Mouse (Mus musculus): Measurements from ENCODE around the gene Mpdz. TPM values are rescaled to one million over a fixed set of nuclear protein-coding genes. Genes with fewer than 3 reads are reported as not detected.

The Mpdz gene
- polyA plus RNA-seq, 1 experiment = 2.0 TPM

GRCm38 (mm10) chr4:81465172-81465571 lies 22.6 kb upstream of the Mpdz start:
- no peak for DNase-seq (ENCODE audit: low read depth in 1 of 2, low spot score in 2 of 2)
- H3K27ac ChIP-seq (ENCODE audit: insufficient read depth, low read length) = no peak overlapping the region
- 85% methylated on average over 3 of the region's 3 CpGs for WGBS
- H3K36me3 ChIP-seq (ENCODE audit: control insufficient read depth, insufficient read depth, low read length) = no peaks in the 10 kb centered on the region
- no peaks in the 10 kb centered on the region for H3K27me3 ChIP-seq (ENCODE audit: control insufficient read depth, insufficient read depth, low read length)
- no peak for TF ChIP-seq CTCF (IDR thresholded peaks at IDR 0.05; ENCODE audit: extremely low read depth, insufficient read depth, insufficient read length, insufficient replicate concordance)
- no peak for TF ChIP-seq POLR2A (IDR thresholded peaks at IDR 0.05; ENCODE audit: low read depth, low read length)
- no peak overlapping the region for H3K4me3 ChIP-seq (ENCODE audit: extremely low read depth, insufficient read depth, insufficient read length)
- H3K4me1 ChIP-seq (ENCODE audit: control insufficient read depth, insufficient read depth, insufficient read length) = no peaks in the 10 kb centered on the region

- no peak overlapping the region for H3K27ac ChIP-seq (ENCODE audit: insufficient read depth, low read length)
- H3K27me3 ChIP-seq (ENCODE audit: control insufficient read depth, insufficient read depth, low read length) = no peaks in the 10 kb centered on the region
- no peak overlapping the region for H3K4me3 ChIP-seq (ENCODE audit: extremely low read depth, insufficient read depth, insufficient read length)
- DNase-seq (ENCODE audit: low read depth in 1 of 2, low spot score in 2 of 2) = no peak
- no peaks in the 10 kb centered on the region for H3K4me1 ChIP-seq (ENCODE audit: control insufficient read depth, insufficient read depth, insufficient read length)
- TF ChIP-seq CTCF (IDR thresholded peaks at IDR 0.05; ENCODE audit: extremely low read depth, insufficient read depth, insufficient read length, insufficient replicate concordance) (no peak), POLR2A (IDR thresholded peaks at IDR 0.05; ENCODE audit: low read depth, low read length) (no peak)
- no peaks in the 10 kb centered on the region for H3K36me3 ChIP-seq (ENCODE audit: control insufficient read depth, insufficient read depth, low read length)
- WGBS = 68% methylated on average over 4 of the region's 4 CpGs
Measured at GRCm38 (mm10) chr4:81462253-81462652, 19.6 kb upstream of the Mpdz start.

GRCm38 (mm10) chr4:81458921-81459320 lies 16.3 kb upstream of the Mpdz start:
- Histone ChIP-seq H3K4me1 (ENCODE audit: control insufficient read depth, insufficient read depth, insufficient read length) (no peaks in the 10 kb centered on the region), H3K27me3 (ENCODE audit: control insufficient read depth, insufficient read depth, low read length) (no peaks in the 10 kb centered on the region), H3K4me3 (ENCODE audit: extremely low read depth, insufficient read depth, insufficient read length) (no peak overlapping the region), H3K27ac (ENCODE audit: insufficient read depth, low read length) (no peak overlapping the region), H3K36me3 (ENCODE audit: control insufficient read depth, insufficient read depth, low read length) (no peaks in the 10 kb centered on the region)
- DNase-seq (ENCODE audit: low read depth in 1 of 2, low spot score in 2 of 2) = no peak
- TF ChIP-seq POLR2A (IDR thresholded peaks at IDR 0.05; ENCODE audit: low read depth, low read length) (no peak), CTCF (IDR thresholded peaks at IDR 0.05; ENCODE audit: extremely low read depth, insufficient read depth, insufficient read length, insufficient replicate concordance) (no peak)
- WGBS = 79% methylated on average over 1 of the region's 1 CpGs

- Histone ChIP-seq H3K4me1 (ENCODE audit: control insufficient read depth, insufficient read depth, insufficient read length) (no peaks in the 10 kb centered on the region), H3K36me3 (ENCODE audit: control insufficient read depth, insufficient read depth, low read length) (no peaks in the 10 kb centered on the region), H3K27me3 (ENCODE audit: control insufficient read depth, insufficient read depth, low read length) (no peaks in the 10 kb centered on the region), H3K4me3 (ENCODE audit: extremely low read depth, insufficient read depth, insufficient read length) (no peak overlapping the region), H3K27ac (ENCODE audit: insufficient read depth, low read length) (no peak overlapping the region)
- DNase-seq (ENCODE audit: low read depth in 1 of 2, low spot score in 2 of 2) = no peak
- 85% methylated on average over 3 of the region's 3 CpGs for WGBS
- TF ChIP-seq CTCF (IDR thresholded peaks at IDR 0.05; ENCODE audit: extremely low read depth, insufficient read depth, insufficient read length, insufficient replicate concordance) (no peak), POLR2A (IDR thresholded peaks at IDR 0.05; ENCODE audit: low read depth, low read length) (no peak)
Measured at GRCm38 (mm10) chr4:81453806-81454205, 11.2 kb upstream of the Mpdz start.

GRCm38 (mm10) chr4:81452183-81452582 lies 9.6 kb upstream of the Mpdz start:
- no peak for DNase-seq (ENCODE audit: low read depth in 1 of 2, low spot score in 2 of 2)
- 90% methylated on average over 2 of the region's 2 CpGs for WGBS
- TF ChIP-seq CTCF (IDR thresholded peaks at IDR 0.05; ENCODE audit: extremely low read depth, insufficient read depth, insufficient read length, insufficient replicate concordance) = no peak
- no peak overlapping the region for H3K4me3 ChIP-seq (ENCODE audit: extremely low read depth, insufficient read depth, insufficient read length)
- no peaks in the 10 kb centered on the region for H3K4me1 ChIP-seq (ENCODE audit: control insufficient read depth, insufficient read depth, insufficient read length)
- no peak overlapping the region for H3K27ac ChIP-seq (ENCODE audit: insufficient read depth, low read length)
- no peaks in the 10 kb centered on the region for H3K27me3 ChIP-seq (ENCODE audit: control insufficient read depth, insufficient read depth, low read length)
- H3K36me3 ChIP-seq (ENCODE audit: control insufficient read depth, insufficient read depth, low read length) = no peaks in the 10 kb centered on the region

GRCm38 (mm10) chr4:81449413-81449812 lies 6.8 kb upstream of the Mpdz start:
- no peaks in the 10 kb centered on the region for H3K4me1 ChIP-seq (ENCODE audit: control insufficient read depth, insufficient read depth, insufficient read length)
- no peak overlapping the region for H3K27ac ChIP-seq (ENCODE audit: insufficient read depth, low read length)
- no peak for DNase-seq (ENCODE audit: low read depth in 1 of 2, low spot score in 2 of 2)
- WGBS = 85% methylated on average over 4 of the region's 4 CpGs
- TF ChIP-seq POLR2A (IDR thresholded peaks at IDR 0.05; ENCODE audit: low read depth, low read length) (no peak), CTCF (IDR thresholded peaks at IDR 0.05; ENCODE audit: extremely low read depth, insufficient read depth, insufficient read length, insufficient replicate concordance) (no peak)
- no peaks in the 10 kb centered on the region for H3K36me3 ChIP-seq (ENCODE audit: control insufficient read depth, insufficient read depth, low read length)
- no peaks in the 10 kb centered on the region for H3K27me3 ChIP-seq (ENCODE audit: control insufficient read depth, insufficient read depth, low read length)
- H3K4me3 ChIP-seq (ENCODE audit: extremely low read depth, insufficient read depth, insufficient read length) = no peak overlapping the region

GRCm38 (mm10) chr4:81443566-81443965 lies 951 bp upstream of the Mpdz start:
- no peak for DNase-seq (ENCODE audit: low read depth in 1 of 2, low spot score in 2 of 2)
- H3K4me3 ChIP-seq (ENCODE audit: extremely low read depth, insufficient read depth, insufficient read length) = no peak overlapping the region
- H3K4me1 ChIP-seq (ENCODE audit: control insufficient read depth, insufficient read depth, insufficient read length) = no peaks in the 10 kb centered on the region; the same call in 1 of the 2 replicates
- H3K36me3 ChIP-seq (ENCODE audit: control insufficient read depth, insufficient read depth, low read length) = no peaks in the 10 kb centered on the region
- TF ChIP-seq POLR2A (IDR thresholded peaks at IDR 0.05; ENCODE audit: low read depth, low read length) = no peak
- H3K27ac ChIP-seq (ENCODE audit: insufficient read depth, low read length) = no peak overlapping the region
- H3K27me3 ChIP-seq (ENCODE audit: control insufficient read depth, insufficient read depth, low read length) = no peaks in the 10 kb centered on the region; the same call in 1 of the 2 replicates
- 92% methylated on average over 5 of the region's 5 CpGs for WGBS

All from spleen, adult 2 months (tissue).